In the genomic region with DNA sequence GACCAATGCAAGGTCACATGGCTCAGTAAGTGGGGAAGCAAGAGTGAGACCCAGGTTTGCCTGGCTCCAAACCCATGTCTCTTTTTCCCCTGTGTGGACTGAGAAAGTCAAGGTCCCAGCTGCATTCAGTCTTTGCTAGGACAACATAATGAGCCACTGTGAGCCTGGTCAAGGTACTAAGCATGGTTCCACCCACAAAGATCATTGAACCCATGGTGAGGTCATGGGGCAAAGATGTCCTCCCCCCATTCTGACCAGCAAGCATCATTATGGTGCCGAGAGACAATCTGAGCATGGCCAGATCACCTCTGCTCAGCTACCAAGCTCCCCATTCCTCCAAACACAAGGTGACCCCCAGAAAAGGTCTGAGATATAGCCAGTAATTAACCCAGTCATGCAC, we compare ENCODE assay signal across 26 mouse cellular contexts.
DNase-seq lines count a peak whose midpoint lies in the region; TF ChIP-seq lines count a peak whose summit lies in the region.
"Had no signal": no experiment of that assay in that cellular context is flagged by ENCODE, and none has a peak within 500 bp of the region (broad histone marks: within the 10 kb centered on the region; RNA-seq: fewer than 3 reads in every experiment).

No protein-coding gene starts in this region.

- no peak overlapping the region for H3K4me3 ChIP-seq in gastrocnemius, adult 2 months
- H3K4me3 ChIP-seq: embryonic facial prominence, embryonic 10.5 days; embryonic facial prominence, embryonic 13.5 days; erythroblast, embryonic 14.5 days; forebrain, embryonic 12.5 days; forebrain, embryonic 15.5 days; heart, embryonic 13.5 days had no signal

- intact Hi-C loops in gastrocnemius, adult 2 months (cut with DNase I): loop anchor here (5.0 kb wide), 1 partner anchor 47 kb away; no protein-coding TSS in a partner anchor

- peak; percentile 14 for DNase-seq in gastrocnemius, adult 2 months
- DNase-seq in gastrocnemius, postnatal 4 days (ENCODE audit: low spot score in 2 of 2): no peak
- DNase-seq in kidney, adult 9 months: peak; percentile 56
- no peak for DNase-seq in kidney, postnatal 14 days
- DNase-seq in testis, postnatal 10 days (ENCODE audit: low spot score): peak; percentile 30
- no peak for DNase-seq in testis, postnatal 14 days (ENCODE audit: low spot score)
- peak; percentile 5 for DNase-seq in urinary bladder, postnatal 25 days (ENCODE audit: low spot score)
- no peak for DNase-seq in urinary bladder, adult 18-20 months (ENCODE audit: low spot score in 2 of 2)
- DNase-seq: adrenal gland, adult 8-10 months; adrenal gland, postnatal 25 days; cerebellum, adult 11-12 months; cerebellum, adult 8-10 months; cerebellum, postnatal 10 days; cerebellum, postnatal 36 days; embryo, embryonic 11 days; gastrocnemius, postnatal 10 days; heart, adult 18-20 months; heart, postnatal 14 days; heart, postnatal 4 days had no signal

- H3K27ac ChIP-seq in gastrocnemius, adult 2 months: no peak overlapping the region
- H3K27ac ChIP-seq: embryonic facial prominence, embryonic 10.5 days; embryonic facial prominence, embryonic 13.5 days; forebrain, embryonic 12.5 days; forebrain, embryonic 15.5 days; heart, embryonic 13.5 days; hindbrain, embryonic 14.5 days had no signal

- no peak for TF ChIP-seq CTCF in gastrocnemius, adult 2 months (IDR thresholded peaks at IDR 0.05)

Comparison
In these comparisons a context has a peak if more than half of its experiments do, and no peak if none do; other contexts are left out.
1. DNase-seq: peak in gastrocnemius, adult 2 months (single experiment), kidney, adult 9 months (single experiment), testis, postnatal 10 days (single experiment) and urinary bladder, postnatal 25 days (single experiment); none in gastrocnemius, postnatal 4 days (0 of 2), kidney, postnatal 14 days (single experiment), testis, postnatal 14 days (single experiment) and urinary bladder, adult 18-20 months (0 of 2).